Mouse (Mus musculus) lung, adult 18-20 months (tissue): ENCODE results near the gene Bri3.

Experiments
- DNase-seq, 2 experiments: peaks; one replicate each; pipeline ENCODE4 v3.0.0; 2022; ENCODE audit warnings: mixed read lengths in 2 of 2

The Bri3 gene

DNA sequence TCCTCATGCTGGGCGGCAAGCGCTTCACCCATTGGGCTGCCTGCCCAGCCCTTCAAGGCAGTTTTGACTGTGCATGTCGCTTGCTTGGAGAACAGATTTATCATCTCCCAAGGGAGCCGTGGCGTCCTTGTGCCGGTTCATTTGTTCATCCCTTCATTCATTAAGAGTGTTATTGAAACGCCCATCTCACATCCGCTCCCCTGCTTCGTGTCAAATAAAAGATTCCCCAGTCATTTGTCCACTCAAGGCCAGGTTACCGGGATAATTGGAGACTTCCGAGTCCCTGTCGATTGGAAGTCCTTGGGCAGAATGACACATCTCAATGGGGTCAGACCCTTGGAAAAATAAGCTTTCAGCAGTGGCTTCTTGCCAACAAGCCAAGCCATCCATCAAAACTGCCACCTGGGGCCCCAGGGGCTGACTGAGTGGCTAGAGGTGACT, 197.6 kb downstream of the Bri3 start:
- no peak for DNase-seq

DNA sequence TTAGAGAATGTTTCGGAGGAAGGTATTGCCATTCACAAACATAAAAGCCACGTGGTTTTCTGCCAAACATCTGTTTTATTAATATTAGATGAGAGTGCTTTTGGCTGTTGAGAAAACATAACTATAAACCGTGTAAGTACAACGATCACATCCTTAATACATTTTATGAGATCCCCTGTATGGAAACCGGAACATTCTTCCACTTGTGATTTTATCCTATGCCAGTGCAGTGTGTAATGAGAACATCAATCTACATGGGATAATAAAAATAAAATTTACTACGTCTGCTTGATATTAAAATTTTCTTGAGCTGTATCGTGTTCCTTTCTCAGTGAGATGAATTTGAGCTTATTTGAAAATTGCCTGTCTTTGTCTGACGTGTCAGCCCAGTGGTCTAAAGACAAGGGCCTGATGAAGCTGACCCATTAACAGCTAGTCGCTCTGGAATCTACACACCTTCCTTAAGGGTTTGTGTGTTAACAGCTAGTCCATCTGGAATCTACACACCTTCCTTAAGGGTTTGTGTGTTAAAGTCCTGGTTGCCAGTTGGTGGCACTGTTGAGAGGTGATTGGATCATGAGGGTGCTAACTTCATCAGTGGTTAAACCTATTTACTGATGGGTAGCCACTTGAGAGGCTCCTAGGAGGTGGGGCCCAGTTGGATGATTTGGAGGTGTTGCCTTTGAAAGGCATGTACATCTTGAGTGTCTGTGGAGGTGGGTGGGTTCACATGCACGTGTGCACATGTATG, 202.4 kb downstream of the Bri3 start:
- no peak for DNase-seq

DNA sequence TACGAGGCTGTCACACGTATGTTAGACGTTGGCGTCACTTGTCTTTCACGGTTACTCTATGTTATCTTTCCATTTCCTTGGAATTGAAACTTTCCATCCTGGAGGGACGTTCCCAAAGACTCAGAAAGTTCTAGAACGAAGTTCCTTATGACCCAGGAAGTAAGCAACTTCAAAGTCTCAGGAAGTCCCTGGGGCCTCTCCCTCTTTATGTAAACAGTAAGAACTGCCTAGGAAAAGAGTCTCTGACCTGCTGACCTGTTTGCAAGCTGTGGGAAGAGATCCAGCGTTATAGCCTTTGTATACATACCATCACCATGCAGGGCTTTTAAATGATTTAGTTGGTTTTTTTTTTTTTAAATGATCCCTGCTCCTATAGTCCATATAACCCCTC, 203.0 kb downstream of the Bri3 start:
- DNase-seq = no peak

DNA sequence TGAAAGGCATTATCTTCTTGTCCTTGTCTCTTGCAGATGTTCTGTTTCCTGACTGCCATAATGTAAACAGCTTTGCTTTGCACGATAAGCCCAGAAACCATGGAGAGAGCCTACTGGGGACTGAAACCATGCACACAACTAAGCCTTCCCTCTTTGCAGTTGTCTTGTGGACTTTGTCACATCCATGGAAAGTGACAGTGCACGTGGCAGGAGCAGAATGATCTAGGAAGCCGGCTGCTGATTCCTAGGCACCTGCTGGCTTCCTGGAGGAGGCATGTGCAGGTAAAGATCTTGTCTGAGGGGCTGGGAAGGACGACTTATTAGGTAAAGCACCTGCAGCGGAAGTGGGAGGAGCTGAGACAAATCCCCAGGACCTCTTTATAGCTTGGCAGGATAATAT, 203.7 kb downstream of the Bri3 start:
- DNase-seq = no peak

DNA sequence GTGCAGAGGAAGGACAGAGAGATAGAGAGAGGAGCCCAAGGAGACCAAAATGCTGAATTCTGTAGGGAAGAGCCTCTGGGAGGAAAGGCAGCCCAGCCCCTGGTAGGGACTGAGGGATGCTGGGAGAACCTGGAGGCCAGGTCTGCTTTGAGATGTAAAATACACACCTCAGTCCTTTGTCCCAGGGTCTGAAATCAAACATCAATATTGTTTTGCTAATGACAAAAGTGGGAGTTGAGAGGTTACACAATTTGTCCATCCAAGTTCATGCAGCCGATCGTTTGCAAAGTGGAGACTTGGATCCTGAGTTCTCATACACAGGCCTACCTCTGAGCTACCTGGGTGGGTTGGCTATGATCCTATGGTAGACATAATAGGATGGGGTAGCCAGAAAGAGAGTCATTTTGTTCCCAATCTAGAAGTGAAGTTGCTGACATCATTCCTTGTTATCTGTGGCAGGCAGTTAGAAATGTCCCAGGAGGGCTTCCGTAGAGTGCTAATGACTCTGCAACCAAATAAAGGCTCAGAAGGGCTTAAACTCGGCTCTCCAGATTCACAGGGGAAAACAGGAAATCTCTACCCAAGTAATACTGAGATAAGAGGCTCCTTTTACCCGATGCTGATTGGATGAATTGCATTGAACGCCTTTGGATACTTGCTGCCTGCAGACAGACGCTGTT, 208.7 kb downstream of the Bri3 start:
- no peak for DNase-seq

DNA sequence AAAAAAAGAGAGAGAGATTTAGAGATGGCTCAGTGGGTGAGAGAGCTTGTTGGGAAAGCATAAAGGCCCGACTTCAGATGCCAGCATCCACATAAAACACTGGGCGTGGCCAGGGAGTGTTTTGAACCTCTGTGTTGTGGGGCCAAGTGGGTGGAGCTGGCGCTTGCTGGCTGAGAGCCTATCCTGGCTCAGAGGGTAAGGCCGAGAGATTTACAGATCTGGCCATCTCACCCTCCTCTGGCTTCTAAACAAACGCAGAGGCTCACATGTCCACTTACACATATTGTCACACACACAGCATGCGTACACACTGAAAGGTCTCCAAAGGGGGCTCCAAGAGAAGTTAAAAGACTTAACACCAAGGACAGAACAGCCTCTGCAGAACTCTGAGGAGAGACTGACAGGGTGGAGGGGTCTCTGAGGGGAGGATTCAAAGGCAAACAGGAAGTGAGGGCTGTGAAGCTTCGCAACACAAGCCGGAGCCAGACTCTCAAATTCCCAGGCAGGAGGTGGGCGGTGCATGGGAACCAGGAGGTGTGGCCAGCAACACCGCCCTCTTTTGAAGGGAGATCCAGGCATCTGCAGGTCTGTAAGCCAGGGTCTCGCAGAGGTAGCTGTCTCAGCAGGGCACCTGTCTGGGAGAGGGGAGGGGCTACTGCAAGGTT, 213.5 kb downstream of the Bri3 start:
- DNase-seq = peak; percentile 15 to 21

DNA sequence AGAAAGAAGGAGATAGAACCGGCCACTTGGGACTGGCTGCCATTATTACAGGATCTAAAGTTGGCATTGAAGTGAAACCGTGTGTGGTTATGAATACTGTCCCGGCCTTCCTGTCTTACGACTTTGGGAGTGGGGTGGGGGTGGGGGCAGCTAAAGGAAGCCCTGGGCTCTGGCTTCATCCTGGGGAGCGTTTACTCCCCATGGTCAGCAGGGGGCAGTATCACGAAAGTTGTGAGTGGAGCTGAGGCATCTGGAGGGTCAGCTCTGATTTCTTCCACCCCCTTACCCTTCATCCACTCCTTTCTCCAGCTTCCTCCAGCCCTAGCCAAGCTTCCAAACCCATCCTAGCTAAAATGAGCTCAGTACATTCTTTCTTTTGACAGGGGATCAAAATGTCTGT, 222.8 kb downstream of the Bri3 start:
- DNase-seq = no peak

DNA sequence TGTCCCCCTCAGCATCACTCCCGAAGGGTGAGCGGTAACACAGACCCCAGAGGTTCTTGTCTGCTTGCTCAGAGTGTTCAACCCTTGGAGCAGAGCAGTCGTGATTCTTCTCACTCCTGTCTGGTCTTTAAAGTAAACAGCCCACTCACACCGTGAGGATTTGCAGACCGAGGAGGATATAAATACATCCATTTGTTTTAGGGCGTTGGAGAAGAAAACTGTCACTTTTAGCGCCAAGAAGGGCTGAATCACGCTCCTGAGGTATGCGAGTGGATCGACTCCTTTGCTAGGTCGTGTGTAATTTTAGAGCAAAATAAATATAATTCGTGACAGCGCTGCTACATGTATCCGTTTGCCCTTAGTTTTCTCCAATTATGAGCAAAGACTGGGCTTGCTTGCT, 228.8 kb downstream of the Bri3 start:
- no peak for DNase-seq

DNA sequence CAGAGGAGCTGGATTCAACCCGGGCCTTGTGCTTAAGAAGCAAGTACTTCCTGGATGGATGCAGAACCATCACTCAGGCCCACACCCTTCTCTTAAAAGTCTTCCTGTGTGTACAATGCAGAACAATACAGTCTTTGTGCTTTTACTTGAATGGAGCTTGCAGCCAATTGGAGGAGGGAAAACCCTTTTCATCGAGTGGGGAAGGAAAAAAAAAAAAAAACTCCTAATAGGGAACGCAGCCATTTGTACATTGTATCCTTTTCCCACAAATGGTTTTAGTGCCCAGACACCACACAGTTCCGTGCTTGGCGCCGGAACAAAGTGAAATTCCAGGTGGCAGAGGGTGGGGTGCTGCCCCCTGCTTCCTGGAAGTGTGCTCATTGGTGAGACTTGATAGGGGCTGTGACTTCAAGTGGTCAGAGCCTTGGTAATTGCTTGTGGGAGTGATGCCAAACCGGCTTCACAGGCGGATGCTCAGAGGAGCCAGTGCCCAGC, 235.5 kb downstream of the Bri3 start:
- DNase-seq = no peak

DNA sequence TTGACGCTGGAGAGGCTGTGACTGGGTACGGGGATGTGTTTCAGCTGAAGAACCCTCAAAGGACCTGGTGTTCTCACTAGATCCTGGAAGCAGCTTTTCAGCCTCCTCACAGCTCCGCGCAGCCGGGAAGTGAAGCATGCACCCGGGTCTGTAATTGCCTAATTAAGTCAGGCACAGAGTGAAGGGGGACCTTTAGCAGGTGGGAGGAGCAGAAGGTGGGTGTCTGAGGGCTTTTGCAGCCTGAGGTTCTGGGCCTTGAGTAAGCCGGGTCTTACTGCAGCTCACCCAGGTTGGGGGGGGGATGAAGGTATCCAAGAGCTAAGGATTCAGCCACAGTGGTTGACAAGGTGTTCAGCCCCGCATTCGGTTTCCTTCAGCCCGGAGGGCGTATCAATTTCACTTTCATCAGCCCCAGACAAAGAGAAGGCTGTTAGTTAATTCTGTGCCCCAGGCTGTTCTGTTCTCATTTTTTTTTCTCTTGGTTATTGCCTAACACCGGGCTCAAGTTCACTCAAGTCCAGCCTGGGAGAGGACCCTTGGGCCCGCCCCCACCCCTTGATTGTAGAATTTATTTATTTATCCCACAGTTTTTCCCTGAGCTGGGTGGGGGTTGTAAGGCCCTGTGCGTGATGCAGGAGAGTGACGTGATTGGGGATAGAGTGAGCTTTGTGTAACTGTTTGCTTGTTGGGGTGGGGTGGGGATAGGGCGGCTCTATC, 239.6 kb downstream of the Bri3 start:
- no peak for DNase-seq

DNA sequence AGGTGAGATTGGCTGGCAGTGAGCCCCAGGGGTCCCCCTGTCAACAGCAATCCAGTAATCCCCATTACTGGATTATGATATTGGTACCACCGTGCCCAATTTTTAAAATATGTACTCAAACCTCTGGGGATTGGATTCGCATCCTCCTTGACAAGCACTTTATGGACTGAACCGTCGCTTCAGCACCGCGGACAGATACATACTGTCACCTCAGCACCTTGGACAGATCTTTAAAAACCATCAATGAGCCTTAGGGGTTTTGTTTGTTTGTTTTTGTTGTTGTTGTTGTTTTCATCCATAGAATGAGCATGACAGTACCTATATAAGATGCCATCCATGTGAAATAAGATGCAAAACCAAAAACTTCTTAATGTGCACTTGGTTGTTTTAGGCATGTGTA, 247.1 kb downstream of the Bri3 start:
- no peak for DNase-seq
